Mouse (Mus musculus) forebrain, embryonic 11.5 days (tissue): ENCODE results near the gene Nt5c3b. TPM values are rescaled to one million over a fixed set of nuclear protein-coding genes. Genes with fewer than 3 reads are reported as not detected.

Experiments used
- ATAC-seq: fragments of 200-750 bp; cut with Nextera tagmentation; replicated peaks from 2 replicates; pipeline ENCODE4 v1.8.0; 2017; ENCODE audit warnings: moderate TSS enrichment; ENCODE audit not compliant: low FRiP score
- DNase-seq: peaks from one replicate; pipeline ENCODE4 v3.0.0-alpha.2; 2017; ENCODE audit warnings: low spot score
- H3K27ac ChIP-seq: fragments of 300-500 bp; sonication (generic); 2 replicates; pipeline ENCODE4 v1.5.1; 2014; ENCODE audit warnings: low read depth, low read length
- H3K27me3 ChIP-seq: fragments of 300-500 bp; sonication (generic); 2 replicates; pipeline ENCODE4 v1.6.1; 2014; ENCODE audit warnings: mild to moderate bottlenecking, low read length, mixed read lengths; ENCODE audit not compliant: control insufficient read depth, insufficient read depth
- H3K36me3 ChIP-seq: fragments of 300-500 bp; sonication (generic); 2 replicates; pipeline ENCODE4 v1.6.1; 2014; ENCODE audit warnings: mild to moderate bottlenecking, low read length, moderate library complexity, mixed read lengths; ENCODE audit not compliant: control insufficient read depth, insufficient read depth
- H3K4me1 ChIP-seq: fragments of 300-500 bp; sonication (generic); replicated peaks from 2 replicates; pipeline ENCODE4 v1.6.1; 2014; ENCODE audit warnings: low read length, mixed read lengths; ENCODE audit not compliant: control insufficient read depth, insufficient read depth
- H3K4me2 ChIP-seq: fragments of 300-500 bp; sonication (generic); 2 replicates; pipeline ENCODE4 v1.6.1; 2014; ENCODE audit warnings: low read depth, mild to moderate bottlenecking, low read length, moderate library complexity, mixed read lengths; ENCODE audit not compliant: severe bottlenecking
- H3K4me3 ChIP-seq: fragments of 300-500 bp; sonication (generic); 2 replicates; pipeline ENCODE4 v1.5.1; 2014; ENCODE audit warnings: low read depth, low read length
- H3K9ac ChIP-seq: fragments of 300-500 bp; sonication (generic); 2 replicates; pipeline ENCODE4 v1.6.1; 2014; ENCODE audit warnings: low read length
- H3K9me3 ChIP-seq: fragments of 300-500 bp; sonication (generic); 2 replicates; pipeline ENCODE4 v1.6.1; 2016; ENCODE audit warnings: low read length, mixed read lengths; ENCODE audit not compliant: control insufficient read depth
- WGBS: fragments of 180-500 bp; shearing (Covaris S2); extraction: QIAGEN DNeasy Blood & Tissue Kit; methylation state at CpG from one replicate; pipeline ENCODE4 v1.1.7; 2014; 5-methylcytosine and 5-hydroxymethylcytosine counted together
- polyA plus RNA-seq: library from polyadenylated mRNA; unstranded; fragments of >200 nt; fragmentation: Nextera tagmentation; extraction: Ambion mirVana; gene quantifications from 2 replicates; pipeline ENCODE4 v1.2.1, GENCODE M21; 2014

The Nt5c3b gene
- 104 and 115 TPM in 2 replicates for polyA plus RNA-seq

- Histone ChIP-seq H3K4me3 (peak within 1 kb of the TSS; percentile 78), H3K9me3 (no peaks in the 10 kb centered on the region), H3K27ac (no peak within 1 kb of the TSS), H3K4me1 (peaks cover 5% of the 10 kb centered on the region; the same call in 1 of the 2 replicates), H3K4me2 (peak within 1 kb of the TSS; percentile 91), H3K9ac (peak within 1 kb of the TSS; percentile 97), H3K36me3 (peaks cover 4% of the 10 kb centered on the region; the same call in 1 of the 2 replicates), H3K27me3 (no peaks in the 10 kb centered on the region)
- no peak for DNase-seq
- ATAC-seq = no peak
- 84% methylated on average over 8 of the region's 8 CpGs for WGBS
These were observed at the start of gene Nt5c3b, which contains the start of gene Klhl10 for GRCm38 (mm10) chr11:100441797-100442196. Gene Nt5c3b (minus strand): TSS chr11:100441808. Gene Klhl10 (plus strand): TSS chr11:100441917.

GRCm38 (mm10) chr11:100490951-100491350 is 49.3 kb upstream of the Nt5c3b start:
- no peak overlapping the region for H3K4me3 ChIP-seq
- no peaks in the 10 kb centered on the region for H3K4me1 ChIP-seq
- H3K36me3 ChIP-seq = peaks cover 15% of the 10 kb centered on the region
- ATAC-seq = no peak
- no peak overlapping the region for H3K27ac ChIP-seq
- H3K9ac ChIP-seq = no peak overlapping the region
- WGBS = 93% methylated on average over 6 of the region's 6 CpGs
- no peak for DNase-seq
- H3K27me3 ChIP-seq = no peaks in the 10 kb centered on the region
- no peaks in the 10 kb centered on the region for H3K9me3 ChIP-seq
- no peak overlapping the region for H3K4me2 ChIP-seq

- Histone ChIP-seq H3K36me3 (peaks cover 15% of the 10 kb centered on the region; the same call in 1 of the 2 replicates), H3K9ac (no peak overlapping the region), H3K4me1 (no peaks in the 10 kb centered on the region), H3K4me2 (no peak overlapping the region), H3K9me3 (no peaks in the 10 kb centered on the region), H3K27ac (no peak overlapping the region), H3K27me3 (no peaks in the 10 kb centered on the region), H3K4me3 (no peak overlapping the region)
- peak; percentile 43 for DNase-seq
- whole genome bisulfite sequencing = 90% methylated on average over 8 of the region's 8 CpGs
- ATAC-seq = no peak
These were observed 44.4 kb upstream of the Nt5c3b start for GRCm38 (mm10) chr11:100485801-100486538.

DNA sequence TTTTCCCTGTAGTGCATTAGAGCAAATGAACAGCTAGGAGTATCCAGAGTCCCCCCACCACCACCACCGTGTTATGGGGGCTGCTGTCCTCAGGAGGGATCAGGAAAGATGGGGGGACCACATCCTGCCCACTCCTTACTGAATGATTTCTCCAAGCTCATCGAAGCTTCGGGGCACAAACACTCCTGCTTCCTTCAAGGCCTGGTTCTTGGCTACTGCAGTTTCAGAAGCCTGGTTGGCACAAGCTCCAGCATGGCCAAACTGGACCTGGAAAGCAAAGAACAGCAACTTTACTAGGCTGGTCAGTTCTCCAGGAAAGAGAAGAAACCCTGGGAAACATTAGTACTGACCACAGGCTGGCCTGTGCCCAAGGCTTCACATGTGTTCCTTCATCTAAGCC is 42.9 kb upstream of the Nt5c3b start:
- no peak overlapping the region for H3K4me2 ChIP-seq
- no peak overlapping the region for H3K4me3 ChIP-seq
- H3K4me1 ChIP-seq = no peaks in the 10 kb centered on the region
- peaks cover 21% of the 10 kb centered on the region; the same call in 1 of the 2 replicates for H3K36me3 ChIP-seq
- ATAC-seq (no peak), DNase-seq (peak; percentile 27)
- 92% methylated on average over 3 of the region's 3 CpGs for WGBS
- H3K9me3 ChIP-seq = no peaks in the 10 kb centered on the region
- no peak overlapping the region for H3K27ac ChIP-seq
- no peak overlapping the region for H3K9ac ChIP-seq
- H3K27me3 ChIP-seq = no peaks in the 10 kb centered on the region

GRCm38 (mm10) chr11:100479152-100479551 is 37.5 kb upstream of the Nt5c3b start:
- DNase-seq = peak; percentile 40
- no peak overlapping the region for H3K9ac ChIP-seq
- no peaks in the 10 kb centered on the region for H3K27me3 ChIP-seq
- H3K4me2 ChIP-seq = no peak overlapping the region
- no peak overlapping the region for H3K4me3 ChIP-seq
- no peak for ATAC-seq
- H3K27ac ChIP-seq = no peak overlapping the region
- H3K4me1 ChIP-seq = no peaks in the 10 kb centered on the region
- 93% methylated on average over 7 of the region's 7 CpGs for WGBS
- no peaks in the 10 kb centered on the region for H3K9me3 ChIP-seq
- peaks cover 28% of the 10 kb centered on the region; the same call in 1 of the 2 replicates for H3K36me3 ChIP-seq

- no peaks in the 10 kb centered on the region for H3K9me3 ChIP-seq
- H3K36me3 ChIP-seq = peaks cover 18% of the 10 kb centered on the region; the same call in 1 of the 2 replicates
- no peak for ATAC-seq
These were observed 34.7 kb upstream of the Nt5c3b start for GRCm38 (mm10) chr11:100476281-100476680.

DNA sequence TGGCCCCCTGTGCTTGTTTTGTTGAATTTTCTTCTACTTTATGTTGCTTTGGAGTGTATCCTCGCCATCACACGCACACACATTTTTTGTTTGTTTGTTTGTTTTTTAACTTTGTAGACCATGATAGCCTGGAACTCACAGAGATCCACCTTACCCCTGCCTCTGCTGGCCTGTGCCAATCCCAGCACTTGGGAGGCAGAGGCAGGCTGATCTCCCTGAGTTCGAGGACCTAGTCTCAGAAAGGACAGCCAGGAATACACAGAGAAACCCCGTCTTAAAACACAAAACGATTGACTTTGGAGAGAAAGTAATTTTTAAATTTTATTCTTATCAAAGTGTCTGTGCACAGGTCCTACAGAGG is 31.3 kb upstream of the Nt5c3b start:
- Histone ChIP-seq H3K9me3 (no peaks in the 10 kb centered on the region), H3K4me2 (no peak overlapping the region; the same call in 1 of the 2 replicates), H3K27me3 (no peaks in the 10 kb centered on the region), H3K36me3 (peaks cover 6% of the 10 kb centered on the region; the same call in 1 of the 2 replicates), H3K4me3 (peak overlapping the region; percentile 96), H3K9ac (no peak overlapping the region), H3K4me1 (peaks cover 8% of the 10 kb centered on the region; the same call in 1 of the 2 replicates), H3K27ac (no peak overlapping the region)
- no peak for DNase-seq
- 32% methylated on average over 5 of the region's 5 CpGs for WGBS
- peak; percentile 61 for ATAC-seq

More at GRCm38 (mm10) chr11:100476281-100476680, 34.7 kb upstream of the Nt5c3b start:
- H3K27me3 ChIP-seq = no peaks in the 10 kb centered on the region
- no peak overlapping the region for H3K9ac ChIP-seq
- H3K4me1 ChIP-seq = peaks cover 2% of the 10 kb centered on the region; the same call in 1 of the 2 replicates
- H3K4me2 ChIP-seq = no peak overlapping the region
- H3K4me3 ChIP-seq = no peak overlapping the region
- H3K27ac ChIP-seq = no peak overlapping the region
- 95% methylated on average over 5 of the region's 5 CpGs for WGBS
- DNase-seq = no peak

- peaks cover 8% of the 10 kb centered on the region; the same call in 1 of the 2 replicates for H3K4me1 ChIP-seq
- WGBS = 0% methylated on average over 82 of the region's 83 CpGs
- H3K9ac ChIP-seq = peak within 1 kb of the TSS; percentile 95
- peak within 1 kb of the TSS; percentile 75 for H3K27ac ChIP-seq
- peak within 1 kb of the TSS; percentile 96 for H3K4me3 ChIP-seq
- H3K36me3 ChIP-seq = peaks cover 3% of the 10 kb centered on the region; the same call in 1 of the 2 replicates
- peak; percentile 96 for DNase-seq
- no peaks in the 10 kb centered on the region for H3K9me3 ChIP-seq
- H3K27me3 ChIP-seq = no peaks in the 10 kb centered on the region
- H3K4me2 ChIP-seq = peak within 1 kb of the TSS; percentile 85
- peak; percentile 91 for ATAC-seq
These were observed 30.8 kb upstream of the Nt5c3b start, which contains the start of gene Klhl11 for GRCm38 (mm10) chr11:100472197-100472934. Gene Klhl11 (minus strand): TSS chr11:100472741.
